In the genomic region with DNA sequence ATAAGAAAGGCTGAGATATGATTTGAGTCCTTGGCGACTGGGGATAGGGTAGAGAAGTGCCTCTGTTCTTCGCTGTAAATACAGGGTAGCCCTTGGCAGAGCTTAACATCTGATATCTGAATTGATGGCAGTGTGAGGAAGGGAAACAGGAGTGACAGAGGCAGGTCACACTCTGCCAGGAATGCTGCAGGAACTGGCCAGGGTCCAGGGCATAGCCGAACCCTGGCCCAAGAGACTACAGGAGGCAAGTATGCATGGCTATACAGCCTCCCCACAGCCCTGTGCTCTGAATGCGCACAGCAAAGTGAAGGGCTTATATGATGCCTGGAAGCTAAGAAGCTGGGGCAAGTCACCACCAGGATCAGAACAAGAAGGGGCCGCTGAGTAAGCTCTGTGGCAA, we compare ENCODE assay signal across 19 mouse cellular contexts.
DNase-seq lines count a peak whose midpoint lies in the region; ATAC-seq lines count a peak whose summit lies in the region.
"Had no signal": no experiment of that assay in that cellular context is flagged by ENCODE, and none has a peak within 500 bp of the region (broad histone marks: within the 10 kb centered on the region; RNA-seq: fewer than 3 reads in every experiment).

No protein-coding gene starts in this region.

- no peaks in the 10 kb centered on the region for H3K4me1 ChIP-seq in heart, embryonic 11.5 days (ENCODE audit: control insufficient read depth, insufficient read depth, low read length)

- H3K9me3 ChIP-seq in heart, embryonic 11.5 days (replicated peaks; ENCODE audit: control insufficient read depth, low read length), result no peaks in the 10 kb centered on the region
- H3K9me3 ChIP-seq: forebrain, embryonic 12.5 days; limb, embryonic 15.5 days had no signal

- no peak for ATAC-seq in heart, embryonic 11.5 days (replicated peaks; ENCODE audit: insufficient number of reproducible peaks, low FRiP score, low TSS enrichment)
- ATAC-seq: activated CD4-positive, CD25-positive, alpha-beta regulatory T cell, adult 4 months; intestine, embryonic 16.5 days; Patski had no signal

- 54% methylated on average over 5 of the region's 5 CpGs for WGBS in heart, embryonic 11.5 days (ENCODE audit: insufficient replicate concordance)

- H3K36me3 ChIP-seq in heart, embryonic 11.5 days (ENCODE audit: control insufficient read depth, insufficient read depth, low read length), result no peaks in the 10 kb centered on the region
- H3K36me3 ChIP-seq: forebrain, embryonic 12.5 days; limb, embryonic 15.5 days had no signal

- H3K27me3 ChIP-seq in heart, embryonic 11.5 days (ENCODE audit: control insufficient read depth, insufficient read depth, low read length), result no peaks in the 10 kb centered on the region
- H3K27me3 ChIP-seq: forebrain, embryonic 12.5 days; limb, embryonic 15.5 days; Patski had no signal

- peak; percentile 22 for DNase-seq in heart, postnatal 4 days
- DNase-seq in lung, postnatal 36 days, result peak; percentile 12
- DNase-seq in lung, postnatal 14 days, result no peak
- peak; percentile 79 for DNase-seq in cerebellum, adult 11-12 months
- peak; percentile 77 to 83 for DNase-seq in cerebellum, postnatal 25 days
- DNase-seq in layer of hippocampus, adult 9-10 months (ENCODE audit: low spot score), result no peak
- no peak for DNase-seq in gastrocnemius, postnatal 25 days
- DNase-seq: adrenal gland, postnatal 14 days; embryo, embryonic 11 days; heart, postnatal 36 days; thymus, postnatal 36 days had no signal

- no peak overlapping the region for H3K4me3 ChIP-seq in heart, embryonic 11.5 days (ENCODE audit: low read depth, low read length)
- H3K4me3 ChIP-seq: forebrain, embryonic 12.5 days; limb, embryonic 15.5 days had no signal

- H3K4me2 ChIP-seq in heart, embryonic 11.5 days, result no peak overlapping the region
- H3K4me2 ChIP-seq: forebrain, embryonic 12.5 days; limb, embryonic 15.5 days; midbrain, embryonic 11.5 days had no signal

- no peak overlapping the region for H3K27ac ChIP-seq in heart, embryonic 11.5 days (ENCODE audit: low read depth, low read length)
- H3K27ac ChIP-seq: forebrain, embryonic 12.5 days; kidney, postnatal 0 days; limb, embryonic 15.5 days had no signal

- H3K9ac ChIP-seq in heart, embryonic 11.5 days (ENCODE audit: low read depth, low read length), result no peak overlapping the region
- H3K9ac ChIP-seq: forebrain, embryonic 12.5 days; limb, embryonic 15.5 days had no signal

Comparison
In these comparisons a context has a peak if more than half of its experiments do, and no peak if none do; other contexts are left out.
1. DNase-seq: peak in heart, postnatal 4 days (single experiment), lung, postnatal 36 days (single experiment), cerebellum, adult 11-12 months (single experiment) and cerebellum, postnatal 25 days (2 of 2); none in lung, postnatal 14 days (single experiment), layer of hippocampus, adult 9-10 months (single experiment) and gastrocnemius, postnatal 25 days (single experiment).